Mouse (Mus musculus): ENCODE measurements around the gene Ccdc8.

The Ccdc8 gene

DNA sequence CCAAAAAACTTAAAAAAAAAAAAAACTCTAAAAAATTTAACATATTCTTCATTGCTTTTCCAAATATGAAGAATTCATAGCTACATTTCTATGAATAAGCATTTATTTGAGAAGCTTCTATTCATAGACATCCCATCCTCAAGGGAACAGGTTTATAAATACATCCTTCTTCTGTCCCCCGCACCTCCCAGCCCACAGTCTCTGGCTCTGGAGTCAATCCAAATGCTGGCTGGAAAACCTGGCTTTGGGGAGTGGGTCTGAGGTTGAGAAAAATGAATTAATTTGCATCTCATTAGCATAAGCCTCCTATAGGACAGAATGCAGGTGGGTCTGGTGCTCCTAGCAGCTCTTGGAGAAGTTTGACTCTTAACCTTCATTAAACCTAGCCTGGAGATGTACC is 53.2 kb downstream of the Ccdc8 start:
- no peak for DNase-seq (ENCODE audit: low spot score in 2 of 2)
